Mouse (Mus musculus) limb, embryonic 15.5 days (tissue): ENCODE measurements around the gene Mef2d. TPM values are rescaled to one million over a fixed set of nuclear protein-coding genes. Genes with fewer than 3 reads are reported as not detected.

ENCODE experiments used
- ATAC-seq: fragments of 200-750 bp; cut with Nextera tagmentation; 2 replicates; pipeline ENCODE4 v1.8.0; 2017; ENCODE audit warnings: low read depth, moderate TSS enrichment; ENCODE audit not compliant: insufficient number of reproducible peaks, low FRiP score, low TSS enrichment
- H3K27ac ChIP-seq: fragments of 300-500 bp; sonication (generic); 2 replicates; pipeline ENCODE4 v1.5.1; 2015; ENCODE audit warnings: moderate library complexity, mild to moderate bottlenecking, inconsistent platforms
- H3K27me3 ChIP-seq: fragments of 300-500 bp; sonication (generic); 2 replicates; pipeline ENCODE4 v1.6.1; 2015; ENCODE audit warnings: inconsistent platforms
- H3K36me3 ChIP-seq: fragments of 300-500 bp; sonication (generic); 2 replicates; pipeline ENCODE4 v1.6.1; 2015; ENCODE audit warnings: inconsistent platforms
- H3K4me1 ChIP-seq: fragments of 300-500 bp; sonication (generic); 2 replicates; pipeline ENCODE4 v1.6.1; 2015; ENCODE audit warnings: inconsistent platforms
- H3K4me2 ChIP-seq: fragments of 300-500 bp; sonication (generic); 2 replicates; pipeline ENCODE4 v1.6.1; 2015; ENCODE audit warnings: mild to moderate bottlenecking, inconsistent platforms
- H3K4me3 ChIP-seq: fragments of 300-500 bp; sonication (generic); 2 replicates; pipeline ENCODE4 v1.5.1; 2015; ENCODE audit warnings: mild to moderate bottlenecking, inconsistent platforms
- H3K9ac ChIP-seq: fragments of 300-500 bp; sonication (generic); 2 replicates; pipeline ENCODE4 v1.6.1; 2015; ENCODE audit warnings: inconsistent platforms
- H3K9me3 ChIP-seq: fragments of 300-500 bp; sonication (generic); 2 replicates; pipeline ENCODE4 v1.6.1; 2016; ENCODE audit warnings: inconsistent platforms
- WGBS: fragments of 180-500 bp; shearing (Covaris S2); methylation state at CpG from one replicate; pipeline ENCODE4 v1.1.7; 2015; 5-methylcytosine and 5-hydroxymethylcytosine counted together
- polyA plus RNA-seq: library from polyadenylated mRNA; unstranded; fragments of >200 nt; fragmentation: Nextera tagmentation; extraction: Ambion mirVana; gene quantifications from 2 replicates; pipeline ENCODE4 v1.2.1, GENCODE M21; 2015

Mef2d gene
- polyA plus RNA-seq = 23.3 and 29.8 TPM in 2 replicates

- under 1% methylated on average over 47 of the region's 52 CpGs for WGBS
- peak within 1 kb of the TSS; percentile 92 for H3K4me2 ChIP-seq
- ATAC-seq = peak; percentile 86
- peak within 1 kb of the TSS; percentile 93 for H3K4me3 ChIP-seq
- H3K27me3 ChIP-seq = no peaks in the 10 kb centered on the region
- no peaks in the 10 kb centered on the region for H3K9me3 ChIP-seq
- H3K36me3 ChIP-seq = no peaks in the 10 kb centered on the region
- peak within 1 kb of the TSS; percentile 100 for H3K27ac ChIP-seq
- H3K4me1 ChIP-seq = peaks cover 78% of the 10 kb centered on the region
- H3K9ac ChIP-seq = peak within 1 kb of the TSS; percentile 90
Observed at GRCm38 (mm10) chr3:88141787-88142523, at the start of gene Mef2d. Gene Mef2d, plus strand, starts transcription at chr3:88142372.

DNA sequence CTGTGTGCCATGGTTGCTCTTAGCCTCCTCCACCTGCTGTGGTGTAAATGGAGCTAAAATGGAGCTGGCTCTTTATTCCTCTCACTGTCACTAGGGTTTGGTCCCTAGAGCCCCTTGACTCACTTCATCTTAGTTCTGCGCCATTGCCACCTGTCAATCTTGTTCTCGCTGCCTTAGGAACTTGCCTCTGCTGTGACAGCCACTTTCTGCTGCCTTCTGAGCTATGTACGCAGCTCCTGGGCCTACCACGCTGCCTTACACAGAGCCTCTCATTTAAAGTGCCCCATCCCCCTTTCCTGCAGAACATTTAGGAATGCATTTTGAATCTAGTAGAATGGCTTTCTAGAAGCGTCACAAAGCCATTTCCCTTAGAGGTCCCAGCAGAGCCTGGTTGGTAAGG is 48.0 kb upstream of the Mef2d start:
- Histone ChIP-seq H3K4me2 (no peak overlapping the region), H3K9ac (no peak overlapping the region), H3K9me3 (no peaks in the 10 kb centered on the region), H3K27ac (no peak overlapping the region), H3K27me3 (no peaks in the 10 kb centered on the region), H3K4me1 (no peaks in the 10 kb centered on the region), H3K4me3 (no peak overlapping the region), H3K36me3 (peaks cover 89% of the 10 kb centered on the region)
- WGBS = 85% methylated on average over 5 of the region's 5 CpGs
- ATAC-seq = no peak

DNA sequence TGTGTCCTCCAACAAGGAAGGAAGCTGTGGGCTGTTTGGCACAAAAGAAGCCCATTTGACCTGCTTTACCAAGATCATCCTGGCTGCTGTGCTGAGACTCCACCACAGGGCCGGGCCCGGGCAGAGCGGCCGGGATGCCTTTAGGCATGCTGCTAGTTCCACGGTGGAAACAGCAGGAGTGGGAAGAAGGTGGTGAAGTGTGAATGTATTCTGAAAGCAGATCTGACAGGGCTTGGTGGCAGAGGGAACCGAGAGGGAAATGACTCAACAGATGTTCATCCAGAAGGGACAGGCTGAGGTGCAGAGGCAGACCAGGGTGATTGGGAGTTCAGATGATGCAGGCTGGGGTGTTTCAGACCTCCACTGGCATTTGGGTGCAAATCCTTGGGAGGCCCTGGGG is 44.5 kb upstream of the Mef2d start:
- Histone ChIP-seq H3K27me3 (no peaks in the 10 kb centered on the region), H3K4me3 (no peak overlapping the region), H3K36me3 (peaks cover 86% of the 10 kb centered on the region), H3K9me3 (no peaks in the 10 kb centered on the region), H3K4me1 (no peaks in the 10 kb centered on the region), H3K4me2 (no peak overlapping the region), H3K9ac (no peak overlapping the region), H3K27ac (no peak overlapping the region)
- 83% methylated on average over 6 of the region's 6 CpGs for WGBS
- ATAC-seq = no peak

- Histone ChIP-seq H3K27me3 (no peaks in the 10 kb centered on the region), H3K4me2 (no peak overlapping the region), H3K4me3 (no peak overlapping the region), H3K9ac (no peak overlapping the region), H3K4me1 (no peaks in the 10 kb centered on the region), H3K9me3 (no peaks in the 10 kb centered on the region), H3K27ac (no peak overlapping the region), H3K36me3 (peaks cover 85% of the 10 kb centered on the region)
- ATAC-seq = no peak
- 77% methylated on average over 3 of the region's 3 CpGs for WGBS
Observed at GRCm38 (mm10) chr3:88100251-88100650, 41.9 kb upstream of the Mef2d start.

DNA sequence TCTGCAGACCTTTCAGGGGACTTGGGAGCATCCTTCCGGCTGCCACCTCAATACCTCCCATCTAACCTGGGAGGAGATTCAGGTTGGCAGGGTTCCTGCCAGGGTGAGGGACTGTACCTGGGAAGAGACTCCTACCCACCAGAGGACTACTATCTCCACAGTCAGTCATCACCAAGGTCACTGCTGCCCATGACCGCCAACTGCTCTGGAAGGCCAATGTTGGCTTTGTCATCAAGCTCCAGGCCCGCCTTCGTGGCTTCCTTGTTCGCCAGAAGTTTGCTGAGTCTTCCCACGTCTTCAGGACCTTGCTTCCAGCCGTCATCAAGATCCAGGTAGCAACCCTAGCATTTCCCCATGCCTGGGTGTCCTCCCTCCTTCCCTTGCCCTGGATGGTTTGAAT is 40.4 kb upstream of the Mef2d start:
- H3K36me3 ChIP-seq = peaks cover 89% of the 10 kb centered on the region
- ATAC-seq = no peak
- H3K4me2 ChIP-seq = no peak overlapping the region

DNA sequence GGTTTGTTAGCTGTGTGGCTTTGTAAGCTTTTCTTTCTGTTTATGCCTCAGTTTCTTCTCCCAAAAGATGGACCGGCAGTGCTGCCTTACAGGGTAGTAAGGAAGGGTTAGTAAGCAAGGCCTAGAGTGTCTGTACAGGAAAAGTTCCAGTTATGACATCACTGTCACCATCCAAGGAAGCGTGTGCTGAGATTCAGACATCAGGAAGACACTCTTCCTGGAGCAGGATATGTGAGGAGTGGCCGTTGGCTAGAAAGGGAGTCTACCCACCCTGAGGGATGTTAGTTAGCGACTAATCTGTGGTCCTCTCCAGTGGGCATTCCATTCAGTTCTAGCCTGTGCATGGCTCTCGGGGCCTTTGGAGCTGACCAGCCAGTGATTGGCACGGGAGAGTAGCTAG is 40.0 kb upstream of the Mef2d start:
- H3K27me3 ChIP-seq = no peaks in the 10 kb centered on the region
- H3K27ac ChIP-seq = peak overlapping the region; percentile 50; the same call in 1 of the 2 replicates
- peaks cover 89% of the 10 kb centered on the region for H3K36me3 ChIP-seq
- no peak overlapping the region for H3K4me2 ChIP-seq
- 82% methylated on average over 6 of the region's 6 CpGs for WGBS
- H3K9ac ChIP-seq = no peak overlapping the region
- H3K9me3 ChIP-seq = no peaks in the 10 kb centered on the region
- ATAC-seq = no peak
- H3K4me1 ChIP-seq = no peaks in the 10 kb centered on the region
- H3K4me3 ChIP-seq = no peak overlapping the region

More for the DNA sequence above, 40.4 kb upstream of the Mef2d start:
- Histone ChIP-seq H3K9me3 (no peaks in the 10 kb centered on the region), H3K9ac (no peak overlapping the region), H3K27me3 (no peaks in the 10 kb centered on the region), H3K4me3 (no peak overlapping the region), H3K4me1 (no peaks in the 10 kb centered on the region), H3K27ac (no peak overlapping the region)
- WGBS = 92% methylated on average over 7 of the region's 7 CpGs

- H3K4me1 ChIP-seq = no peaks in the 10 kb centered on the region
- whole genome bisulfite sequencing = 78% methylated on average over 6 of the region's 6 CpGs
- H3K4me2 ChIP-seq = no peak overlapping the region
- no peak for ATAC-seq
- H3K27me3 ChIP-seq = no peaks in the 10 kb centered on the region
- H3K9ac ChIP-seq = no peak overlapping the region
- peaks cover 89% of the 10 kb centered on the region for H3K36me3 ChIP-seq
- peak overlapping the region; percentile 50; the same call in 1 of the 2 replicates for H3K27ac ChIP-seq
- no peak overlapping the region for H3K4me3 ChIP-seq
- H3K9me3 ChIP-seq = no peaks in the 10 kb centered on the region
Observed at GRCm38 (mm10) chr3:88102611-88103010, 39.6 kb upstream of the Mef2d start.

DNA sequence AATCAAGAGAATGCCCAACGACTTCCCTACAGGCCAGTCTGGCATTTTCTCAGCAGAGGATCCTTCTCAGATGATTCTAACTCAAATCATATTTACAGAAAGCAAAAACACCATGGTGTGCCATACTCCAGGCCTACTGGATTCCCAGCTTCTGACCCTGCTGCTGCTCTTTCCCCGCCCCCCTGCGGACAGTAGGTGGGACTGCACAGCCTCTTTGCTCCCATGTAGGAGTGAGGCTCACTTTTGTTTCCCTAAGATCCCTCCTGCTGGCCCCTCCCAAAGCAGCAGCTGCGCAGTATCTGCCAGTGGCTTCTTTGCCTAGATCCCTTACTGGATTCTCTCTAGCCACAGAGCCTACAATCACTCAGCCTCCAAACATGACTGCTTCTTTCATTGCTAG is 36.0 kb upstream of the Mef2d start:
- peaks cover 95% of the 10 kb centered on the region for H3K36me3 ChIP-seq
- H3K4me2 ChIP-seq = no peak overlapping the region
- H3K27ac ChIP-seq = no peak overlapping the region
- 90% methylated on average over 4 of the region's 4 CpGs for WGBS
- H3K9ac ChIP-seq = no peak overlapping the region
- no peaks in the 10 kb centered on the region for H3K4me1 ChIP-seq
- no peak overlapping the region for H3K4me3 ChIP-seq
- no peaks in the 10 kb centered on the region for H3K9me3 ChIP-seq
- H3K27me3 ChIP-seq = no peaks in the 10 kb centered on the region
- no peak for ATAC-seq

DNA sequence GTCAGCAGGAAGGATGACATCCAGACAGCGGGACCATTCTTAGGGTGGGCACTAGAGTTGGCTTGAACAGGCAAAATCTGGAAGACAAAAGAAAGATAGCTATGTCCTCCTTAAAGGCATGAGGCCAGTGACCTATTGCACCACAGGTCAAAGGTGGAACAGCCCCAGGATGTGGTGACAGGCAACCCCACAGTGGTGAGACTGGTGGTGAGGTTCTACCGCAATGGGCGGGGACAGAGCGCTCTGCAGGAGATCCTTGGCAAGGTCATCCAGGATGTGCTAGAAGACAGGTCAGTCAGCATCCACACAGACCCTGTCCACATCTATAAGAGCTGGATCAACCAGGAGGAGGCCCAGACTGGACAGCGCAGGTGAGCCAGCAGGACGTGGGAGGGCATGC is 33.0 kb upstream of the Mef2d start:
- no peak for ATAC-seq
- Histone ChIP-seq H3K4me3 (no peak overlapping the region), H3K36me3 (peaks cover 92% of the 10 kb centered on the region), H3K27ac (no peak overlapping the region), H3K27me3 (no peaks in the 10 kb centered on the region), H3K9me3 (no peaks in the 10 kb centered on the region), H3K4me1 (no peaks in the 10 kb centered on the region), H3K4me2 (no peak overlapping the region), H3K9ac (no peak overlapping the region)
- WGBS = 97% methylated on average over 6 of the region's 6 CpGs

DNA sequence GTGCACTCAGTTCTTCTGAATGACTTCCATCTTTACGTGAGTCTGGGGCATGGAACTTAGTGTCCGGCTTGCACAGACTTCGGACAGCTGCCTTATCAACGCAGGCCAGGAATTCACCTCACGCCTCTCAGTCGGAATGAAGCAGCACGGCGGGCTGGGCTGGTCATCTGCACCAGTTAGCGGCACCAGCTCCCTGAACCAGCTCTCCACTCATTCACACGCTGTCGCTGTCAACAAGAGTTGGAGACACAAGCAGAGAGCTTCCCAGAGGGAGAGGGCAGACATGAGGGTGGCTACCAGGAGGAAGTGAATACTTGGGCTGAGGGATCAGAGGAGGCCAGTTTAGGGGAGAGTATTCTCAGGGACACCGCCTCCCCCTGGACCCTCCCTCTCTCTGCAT is 27.8 kb upstream of the Mef2d start:
- Histone ChIP-seq H3K4me1 (no peaks in the 10 kb centered on the region), H3K4me2 (no peak overlapping the region), H3K36me3 (peaks cover 93% of the 10 kb centered on the region), H3K4me3 (no peak overlapping the region), H3K9ac (no peak overlapping the region), H3K27ac (no peak overlapping the region), H3K9me3 (no peaks in the 10 kb centered on the region), H3K27me3 (no peaks in the 10 kb centered on the region)
- WGBS = 90% methylated on average over 12 of the region's 12 CpGs
- no peak for ATAC-seq

- Histone ChIP-seq H3K9me3 (no peaks in the 10 kb centered on the region), H3K4me2 (no peak overlapping the region), H3K27me3 (no peaks in the 10 kb centered on the region), H3K36me3 (peaks cover 52% of the 10 kb centered on the region), H3K4me3 (no peak overlapping the region), H3K9ac (no peak overlapping the region), H3K27ac (no peak overlapping the region), H3K4me1 (no peaks in the 10 kb centered on the region)
- WGBS = 84% methylated on average over 19 of the region's 19 CpGs
- no peak for ATAC-seq
Observed at GRCm38 (mm10) chr3:88120117-88120651, 22.0 kb upstream of the Mef2d start.

- Histone ChIP-seq H3K4me1 (no peaks in the 10 kb centered on the region), H3K9ac (no peak overlapping the region), H3K9me3 (no peaks in the 10 kb centered on the region), H3K4me2 (no peak overlapping the region), H3K27ac (no peak overlapping the region), H3K4me3 (no peak overlapping the region), H3K36me3 (peaks cover 42% of the 10 kb centered on the region), H3K27me3 (no peaks in the 10 kb centered on the region)
- no peak for ATAC-seq
- WGBS = 67% methylated on average over 14 of the region's 14 CpGs
Observed at GRCm38 (mm10) chr3:88121164-88122131, 20.7 kb upstream of the Mef2d start.
